Mouse (Mus musculus) liver, embryonic 11.5 days (tissue): Measurements from ENCODE around the gene Pdzd7. TPM values are rescaled to one million over a fixed set of nuclear protein-coding genes. Genes with fewer than 3 reads are reported as not detected.

ENCODE experiments used
- ATAC-seq: fragments of 200-750 bp; cut with Nextera tagmentation; replicated peaks from 2 replicates; pipeline ENCODE4 v1.8.0; 2017; ENCODE audit warnings: moderate number of reproducible peaks, mild to moderate bottlenecking, moderate TSS enrichment, moderate library complexity; ENCODE audit not compliant: low FRiP score
- DNase-seq: peaks from one replicate; pipeline ENCODE4 v3.0.0-alpha.2; 2017; ENCODE audit warnings: low spot score
- H3K27ac ChIP-seq: fragments of 300-500 bp; sonication (generic); 2 replicates; pipeline ENCODE4 v1.5.1; 2014; ENCODE audit warnings: mild to moderate bottlenecking, low read depth, low read length, control low read depth
- H3K27me3 ChIP-seq: fragments of 300-500 bp; sonication (generic); replicated peaks from 2 replicates; pipeline ENCODE4 v1.6.1; 2014; ENCODE audit warnings: low read length, mixed read lengths; ENCODE audit not compliant: control insufficient read depth, insufficient read depth
- H3K36me3 ChIP-seq: fragments of 300-500 bp; sonication (generic); 2 replicates; pipeline ENCODE4 v1.6.1; 2014; ENCODE audit warnings: mild to moderate bottlenecking, low read length, moderate library complexity, mixed read lengths; ENCODE audit not compliant: control insufficient read depth, insufficient read depth
- H3K4me1 ChIP-seq: fragments of 300-500 bp; sonication (generic); replicated peaks from 2 replicates; pipeline ENCODE4 v1.6.1; 2014; ENCODE audit warnings: low read length, mixed read lengths; ENCODE audit not compliant: control insufficient read depth, insufficient read depth
- H3K4me2 ChIP-seq: fragments of 300-500 bp; sonication (generic); 2 replicates; pipeline ENCODE4 v1.6.1; 2014; ENCODE audit warnings: mild to moderate bottlenecking, control low read depth, moderate library complexity
- H3K4me3 ChIP-seq: fragments of 300-500 bp; sonication (generic); 2 replicates; pipeline ENCODE4 v1.5.1; 2014; ENCODE audit warnings: low read depth, low read length, control low read depth
- H3K9ac ChIP-seq: fragments of 300-500 bp; sonication (generic); 2 replicates; pipeline ENCODE4 v1.6.1; 2014; ENCODE audit warnings: low read depth, low read length, control low read depth
- H3K9me3 ChIP-seq: fragments of 300-500 bp; sonication (generic); 2 replicates; pipeline ENCODE4 v1.6.1; 2016; ENCODE audit warnings: low read length, inconsistent platforms, mixed read lengths; ENCODE audit not compliant: control insufficient read depth
- WGBS: fragments of 180-500 bp; shearing (Covaris S2); extraction: QIAGEN DNeasy Blood & Tissue Kit; methylation state at CpG from one replicate; pipeline ENCODE4 v1.1.7; 2014; 5-methylcytosine and 5-hydroxymethylcytosine counted together
- polyA plus RNA-seq: library from polyadenylated mRNA; unstranded; fragments of >200 nt; fragmentation: Nextera tagmentation; extraction: Ambion mirVana; gene quantifications from 2 replicates; pipeline ENCODE4 v1.2.1, GENCODE M21; 2014

The Pdzd7 gene
- polyA plus RNA-seq, 1 experiment from 2014 or later = not detected

- Histone ChIP-seq H3K36me3 (no peaks in the 10 kb centered on the region), H3K9ac (no peak overlapping the region), H3K4me3 (no peak overlapping the region), H3K4me1 (peaks cover 8% of the 10 kb centered on the region), H3K4me2 (no peak overlapping the region), H3K27ac (no peak overlapping the region), H3K27me3 (peaks cover 45% of the 10 kb centered on the region), H3K9me3 (no peaks in the 10 kb centered on the region)
- DNase-seq = no peak
- ATAC-seq = no peak
- 12% methylated on average over 21 of the region's 21 CpGs for WGBS
These were observed 19.7 kb upstream of the Pdzd7 start for GRCm38 (mm10) chr19:45065226-45065625.

- Histone ChIP-seq H3K9me3 (no peaks in the 10 kb centered on the region), H3K9ac (no peak overlapping the region), H3K4me3 (peak overlapping the region; percentile 21), H3K27me3 (peaks cover 45% of the 10 kb centered on the region), H3K4me1 (peaks cover 14% of the 10 kb centered on the region), H3K27ac (no peak overlapping the region; the same call in 1 of the 2 replicates), H3K4me2 (peak overlapping the region; percentile 49), H3K36me3 (no peaks in the 10 kb centered on the region)
- DNase-seq (no peak), ATAC-seq (peak; percentile 86)
- 42% methylated on average over 20 of the region's 20 CpGs for WGBS
These were observed 18.2 kb upstream of the Pdzd7 start for GRCm38 (mm10) chr19:45063565-45064292.

GRCm38 (mm10) chr19:45058841-45059240 lies 13.3 kb upstream of the Pdzd7 start:
- H3K4me1 ChIP-seq = peaks cover 23% of the 10 kb centered on the region
- peak; percentile 45; the same call in 1 of the 2 replicates for ATAC-seq
- H3K9me3 ChIP-seq = no peaks in the 10 kb centered on the region
- peak overlapping the region; percentile 94 for H3K4me2 ChIP-seq
- peak overlapping the region; percentile 72 for H3K4me3 ChIP-seq
- DNase-seq = no peak
- H3K36me3 ChIP-seq = no peaks in the 10 kb centered on the region
- H3K9ac ChIP-seq = peak overlapping the region; percentile 82
- H3K27ac ChIP-seq = peak overlapping the region; percentile 97
- peaks cover 2% of the 10 kb centered on the region for H3K27me3 ChIP-seq
- WGBS = under 1% methylated on average over 14 of the region's 14 CpGs

- no peaks in the 10 kb centered on the region for H3K36me3 ChIP-seq
- H3K9ac ChIP-seq = peak overlapping the region; percentile 82
- H3K4me3 ChIP-seq = peak overlapping the region; percentile 72
- H3K27ac ChIP-seq = peak overlapping the region; percentile 97
- H3K4me2 ChIP-seq = peak overlapping the region; percentile 94
- under 1% methylated on average over 34 of the region's 34 CpGs for WGBS
- H3K4me1 ChIP-seq = peaks cover 20% of the 10 kb centered on the region
- peak; percentile 90 for ATAC-seq
- H3K27me3 ChIP-seq = no peaks in the 10 kb centered on the region
- peak; percentile 92 for DNase-seq
- no peaks in the 10 kb centered on the region for H3K9me3 ChIP-seq
These were observed 12.8 kb upstream of the Pdzd7 start for GRCm38 (mm10) chr19:45058113-45058839.

GRCm38 (mm10) chr19:45057724-45058112 lies 12.2 kb upstream of the Pdzd7 start:
- Histone ChIP-seq H3K36me3 (no peaks in the 10 kb centered on the region), H3K4me2 (peak overlapping the region; percentile 94), H3K9me3 (no peaks in the 10 kb centered on the region), H3K4me1 (peaks cover 20% of the 10 kb centered on the region), H3K4me3 (peak overlapping the region; percentile 72), H3K27ac (peak overlapping the region; percentile 97), H3K9ac (peak overlapping the region; percentile 82), H3K27me3 (no peaks in the 10 kb centered on the region)
- 44% methylated on average over 7 of the region's 7 CpGs for WGBS
- DNase-seq (no peak), ATAC-seq (no peak)

- no peaks in the 10 kb centered on the region for H3K9me3 ChIP-seq
- peak overlapping the region; percentile 94 for H3K4me2 ChIP-seq
- H3K27ac ChIP-seq = peak overlapping the region; percentile 97; the same call in 1 of the 2 replicates
- peak overlapping the region; percentile 17; the same call in 1 of the 2 replicates for H3K9ac ChIP-seq
- H3K36me3 ChIP-seq = no peaks in the 10 kb centered on the region
- no peaks in the 10 kb centered on the region for H3K27me3 ChIP-seq
- no peak for ATAC-seq
- no peak overlapping the region for H3K4me3 ChIP-seq
- H3K4me1 ChIP-seq = peaks cover 20% of the 10 kb centered on the region
- whole genome bisulfite sequencing = 71% methylated on average over 7 of the region's 7 CpGs
- DNase-seq = no peak
These were observed 11.6 kb upstream of the Pdzd7 start for GRCm38 (mm10) chr19:45056908-45057698.

- 0 out of 2 replicates have a peak, but pooled peaks have one; percentile 36 for ATAC-seq
- DNase-seq = no peak
- H3K36me3 ChIP-seq = no peaks in the 10 kb centered on the region
- H3K4me1 ChIP-seq = peaks cover 20% of the 10 kb centered on the region
- H3K9ac ChIP-seq = no peak overlapping the region
- 58% methylated on average over 4 of the region's 4 CpGs for WGBS
- no peaks in the 10 kb centered on the region for H3K27me3 ChIP-seq
- no peak overlapping the region for H3K27ac ChIP-seq
- H3K4me3 ChIP-seq = no peak overlapping the region
- no peaks in the 10 kb centered on the region for H3K9me3 ChIP-seq
- no peak overlapping the region for H3K4me2 ChIP-seq
These were observed 10.8 kb upstream of the Pdzd7 start for GRCm38 (mm10) chr19:45056364-45056763.

- H3K27ac ChIP-seq = no peak overlapping the region
- no peak for ATAC-seq
- no peaks in the 10 kb centered on the region for H3K9me3 ChIP-seq
- H3K27me3 ChIP-seq = 0 out of 2 replicates have a peak, but pooled peaks cover 2% of the 10 kb centered on the region
- WGBS = 61% methylated on average over 6 of the region's 6 CpGs
- no peak overlapping the region for H3K4me2 ChIP-seq
- H3K4me3 ChIP-seq = no peak overlapping the region
- H3K36me3 ChIP-seq = no peaks in the 10 kb centered on the region
- H3K4me1 ChIP-seq = peaks cover 20% of the 10 kb centered on the region
- DNase-seq = no peak
- H3K9ac ChIP-seq = no peak overlapping the region
These were observed 9.6 kb upstream of the Pdzd7 start for GRCm38 (mm10) chr19:45054892-45055690.
